Mouse (Mus musculus) midbrain, embryonic 14.5 days (tissue): ENCODE results near the gene Myo10. TPM values are rescaled to one million over a fixed set of nuclear protein-coding genes. Genes with fewer than 3 reads are reported as not detected.

Experiments used
- ATAC-seq: fragments of 200-750 bp; cut with Nextera tagmentation; 2 replicates; pipeline ENCODE4 v1.8.0; 2017; ENCODE audit warnings: moderate number of reproducible peaks, moderate library complexity; ENCODE audit not compliant: low FRiP score, low TSS enrichment
- DNase-seq: peaks from one replicate; pipeline ENCODE4 v3.0.0-alpha.2; 2015
- H3K27ac ChIP-seq: fragments of 300-500 bp; sonication (generic); replicated peaks from 2 replicates; pipeline ENCODE4 v1.5.1; 2014; ENCODE audit warnings: mild to moderate bottlenecking, low read depth, low read length, moderate library complexity
- H3K27me3 ChIP-seq: fragments of 300-500 bp; sonication (generic); 2 replicates; pipeline ENCODE4 v1.6.1; 2014; ENCODE audit warnings: low read length, control low read depth, mixed read lengths; ENCODE audit not compliant: control insufficient read depth, insufficient read depth
- H3K36me3 ChIP-seq: fragments of 300-500 bp; sonication (generic); 2 replicates; pipeline ENCODE4 v1.6.1; 2014; ENCODE audit warnings: low read length, control low read depth; ENCODE audit not compliant: control insufficient read depth, insufficient read depth
- H3K4me1 ChIP-seq: fragments of 300-500 bp; sonication (generic); 2 replicates; pipeline ENCODE4 v1.6.1; 2014; ENCODE audit warnings: mild to moderate bottlenecking, antibody characterized with exemption, low read length, control low read depth; ENCODE audit not compliant: control insufficient read depth, insufficient read depth
- H3K4me2 ChIP-seq: fragments of 300-500 bp; sonication (generic); 2 replicates; pipeline ENCODE4 v1.6.1; 2014; ENCODE audit warnings: mild to moderate bottlenecking, low read length, moderate library complexity
- H3K4me3 ChIP-seq: fragments of 300-500 bp; sonication (generic); replicated peaks from 2 replicates; pipeline ENCODE4 v1.5.1; 2014; ENCODE audit warnings: low read depth, low read length
- H3K9ac ChIP-seq: fragments of 300-500 bp; sonication (generic); replicated peaks from 2 replicates; pipeline ENCODE4 v1.6.1; 2014; ENCODE audit warnings: mild to moderate bottlenecking, low read length, moderate library complexity
- H3K9me3 ChIP-seq: fragments of 300-500 bp; sonication (generic); 2 replicates; pipeline ENCODE4 v1.6.1; 2016; ENCODE audit warnings: low read length, control low read depth, mixed read lengths; ENCODE audit not compliant: control insufficient read depth
- WGBS: fragments of 180-500 bp; shearing (Covaris S2); extraction: QIAGEN DNeasy Blood & Tissue Kit; methylation state at CpG from one replicate; pipeline ENCODE4 v1.1.7; 2014; 5-methylcytosine and 5-hydroxymethylcytosine counted together
- polyA plus RNA-seq: library from polyadenylated mRNA; unstranded; fragments of >200 nt; fragmentation: Nextera tagmentation; extraction: Ambion mirVana; gene quantifications from 2 replicates; pipeline ENCODE4 v1.2.1, GENCODE M21; 2014

The Myo10 gene
- polyA plus RNA-seq, 1 experiment from 2014 or later: 33.6 TPM

DNA sequence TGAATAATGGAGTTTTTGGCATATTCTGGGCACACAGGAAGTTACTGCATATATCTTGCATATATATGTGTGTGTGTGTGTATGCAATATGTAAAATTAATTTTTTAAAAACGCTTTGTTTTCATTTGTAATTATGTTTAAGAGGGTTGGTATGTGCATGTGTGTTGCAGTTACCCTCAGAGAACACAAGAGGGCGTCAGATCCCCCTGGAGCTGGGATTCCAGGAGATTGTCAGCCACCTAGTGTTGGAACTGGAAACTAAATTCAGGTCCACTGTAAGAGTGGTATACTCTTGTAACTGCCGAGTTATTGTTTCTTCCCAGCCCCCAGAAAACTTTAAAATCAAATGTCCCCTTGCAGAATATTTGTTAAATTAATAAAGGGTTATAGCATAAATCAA, 174.0 kb downstream of the Myo10 start:
- Histone ChIP-seq H3K27me3 (no peaks in the 10 kb centered on the region), H3K9ac (no peak overlapping the region), H3K4me1 (no peaks in the 10 kb centered on the region), H3K27ac (no peak overlapping the region), H3K36me3 (peaks cover 50% of the 10 kb centered on the region), H3K9me3 (no peaks in the 10 kb centered on the region), H3K4me3 (no peak overlapping the region), H3K4me2 (no peak overlapping the region)
- WGBS: 56% methylated on average over 3 of the region's 3 CpGs
- ATAC-seq (no peak), DNase-seq (peak; percentile 73)

- WGBS: 91% methylated on average over 8 of the region's 8 CpGs
- DNase-seq: no peak
- H3K4me2 ChIP-seq: no peak overlapping the region
- no peak overlapping the region for H3K4me3 ChIP-seq
- H3K9ac ChIP-seq: no peak overlapping the region
- no peaks in the 10 kb centered on the region for H3K4me1 ChIP-seq
- no peak overlapping the region for H3K27ac ChIP-seq
- H3K36me3 ChIP-seq: peaks cover 59% of the 10 kb centered on the region
- H3K9me3 ChIP-seq: no peaks in the 10 kb centered on the region
- no peaks in the 10 kb centered on the region for H3K27me3 ChIP-seq
- ATAC-seq: no peak
Observed at GRCm38 (mm10) chr15:25797179-25797578, 174.9 kb downstream of the Myo10 start.

GRCm38 (mm10) chr15:25797888-25798287, 175.6 kb downstream of the Myo10 start:
- H3K27me3 ChIP-seq: no peaks in the 10 kb centered on the region
- H3K9ac ChIP-seq: no peak overlapping the region
- peaks cover 62% of the 10 kb centered on the region for H3K36me3 ChIP-seq
- no peak overlapping the region for H3K4me2 ChIP-seq
- no peaks in the 10 kb centered on the region for H3K9me3 ChIP-seq
- no peak overlapping the region for H3K27ac ChIP-seq
- H3K4me3 ChIP-seq: no peak overlapping the region
- no peaks in the 10 kb centered on the region for H3K4me1 ChIP-seq
- DNase-seq: no peak
- ATAC-seq: no peak
- 97% methylated on average over 1 of the region's 1 CpGs for WGBS

DNA sequence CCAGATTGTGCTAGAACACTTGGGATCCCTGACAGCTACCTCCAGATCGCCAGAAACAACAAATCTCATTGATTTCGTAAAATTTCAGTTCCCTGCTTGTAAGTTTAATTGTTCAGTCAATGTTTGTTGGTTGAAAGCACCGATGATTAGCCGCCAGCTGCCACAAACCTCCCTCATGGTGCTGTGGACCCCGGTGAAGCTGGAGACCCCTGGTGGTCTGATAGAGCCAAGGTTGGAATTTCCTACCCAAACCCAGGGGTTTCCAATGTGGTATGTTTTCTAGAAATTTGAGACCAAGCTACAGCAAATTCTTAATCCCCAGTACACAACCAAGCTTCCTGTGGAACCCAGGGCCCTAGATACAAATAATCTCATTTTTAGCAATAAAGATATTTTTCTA, 179.4 kb downstream of the Myo10 start:
- H3K4me3 ChIP-seq: no peak overlapping the region
- H3K4me1 ChIP-seq: no peaks in the 10 kb centered on the region
- H3K27me3 ChIP-seq: no peaks in the 10 kb centered on the region
- DNase-seq: peak; percentile 47
- H3K36me3 ChIP-seq: peaks cover 54% of the 10 kb centered on the region
- ATAC-seq: no peak
- no peak overlapping the region for H3K4me2 ChIP-seq
- H3K9me3 ChIP-seq: no peaks in the 10 kb centered on the region
- 90% methylated on average over 5 of the region's 5 CpGs for WGBS
- H3K9ac ChIP-seq: no peak overlapping the region
- H3K27ac ChIP-seq: no peak overlapping the region

DNA sequence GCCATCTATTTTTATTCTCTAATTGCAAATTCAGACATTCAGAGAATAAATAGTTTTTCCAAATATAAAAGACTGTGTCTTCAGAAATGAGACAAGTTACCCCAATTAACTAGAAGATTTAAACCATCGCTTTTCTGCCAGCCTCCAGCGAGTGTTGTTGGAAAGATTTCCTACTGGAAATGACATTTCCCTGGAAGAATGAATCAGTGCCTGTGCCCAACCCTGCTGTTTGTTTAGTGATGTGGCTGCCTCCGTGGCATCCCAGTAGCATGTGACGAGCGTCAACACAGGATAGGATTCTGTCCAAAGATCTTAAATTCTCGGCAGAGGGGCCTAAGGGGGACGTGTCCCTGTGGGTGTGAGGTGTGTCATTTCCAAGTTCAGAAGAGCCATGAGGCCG, 179.9 kb downstream of the Myo10 start:
- H3K4me3 ChIP-seq: no peak overlapping the region
- no peak overlapping the region for H3K9ac ChIP-seq
- ATAC-seq (no peak), DNase-seq (no peak)
- H3K36me3 ChIP-seq: peaks cover 58% of the 10 kb centered on the region
- H3K27ac ChIP-seq: no peak overlapping the region
- H3K9me3 ChIP-seq: no peaks in the 10 kb centered on the region
- no peak overlapping the region for H3K4me2 ChIP-seq
- H3K27me3 ChIP-seq: no peaks in the 10 kb centered on the region
- 92% methylated on average over 8 of the region's 8 CpGs for WGBS
- no peaks in the 10 kb centered on the region for H3K4me1 ChIP-seq

DNA sequence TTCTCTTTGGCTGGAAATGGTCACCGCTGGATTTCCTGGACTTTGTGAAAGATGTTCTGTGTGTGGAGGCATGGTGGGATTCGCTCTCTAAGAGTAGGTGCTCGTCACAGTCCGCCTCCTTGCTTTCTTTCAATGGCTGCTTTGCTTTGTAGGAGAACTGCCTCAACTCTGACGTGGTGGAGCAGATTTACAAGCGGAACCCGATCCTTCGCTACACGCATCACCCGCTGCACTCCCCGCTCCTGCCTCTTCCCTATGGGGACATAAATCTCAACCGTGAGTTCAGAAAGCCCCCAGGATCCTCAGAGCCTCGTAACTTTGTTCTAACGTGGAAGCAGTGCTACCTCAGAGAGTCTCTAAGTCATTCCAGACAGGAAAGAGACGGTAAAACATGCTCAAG, 180.8 kb downstream of the Myo10 start:
- Histone ChIP-seq H3K9me3 (no peaks in the 10 kb centered on the region), H3K9ac (no peak overlapping the region), H3K4me1 (no peaks in the 10 kb centered on the region), H3K4me3 (no peak overlapping the region), H3K4me2 (no peak overlapping the region), H3K27ac (no peak overlapping the region), H3K27me3 (no peaks in the 10 kb centered on the region), H3K36me3 (peaks cover 67% of the 10 kb centered on the region)
- DNase-seq (no peak), ATAC-seq (no peak)
- 88% methylated on average over 15 of the region's 15 CpGs for WGBS

GRCm38 (mm10) chr15:25805336-25806110, 183.2 kb downstream of the Myo10 start:
- DNase-seq: peak; percentile 79
- H3K36me3 ChIP-seq: peaks cover 76% of the 10 kb centered on the region
- 88% methylated on average over 21 of the region's 21 CpGs for WGBS
- peak; percentile 55; the same call in 1 of the 2 replicates for ATAC-seq
- H3K27me3 ChIP-seq: no peaks in the 10 kb centered on the region
- no peaks in the 10 kb centered on the region for H3K4me1 ChIP-seq
- H3K4me2 ChIP-seq: no peak overlapping the region
- no peaks in the 10 kb centered on the region for H3K9me3 ChIP-seq
- no peak overlapping the region for H3K27ac ChIP-seq
- no peak overlapping the region for H3K4me3 ChIP-seq
- H3K9ac ChIP-seq: no peak overlapping the region

DNA sequence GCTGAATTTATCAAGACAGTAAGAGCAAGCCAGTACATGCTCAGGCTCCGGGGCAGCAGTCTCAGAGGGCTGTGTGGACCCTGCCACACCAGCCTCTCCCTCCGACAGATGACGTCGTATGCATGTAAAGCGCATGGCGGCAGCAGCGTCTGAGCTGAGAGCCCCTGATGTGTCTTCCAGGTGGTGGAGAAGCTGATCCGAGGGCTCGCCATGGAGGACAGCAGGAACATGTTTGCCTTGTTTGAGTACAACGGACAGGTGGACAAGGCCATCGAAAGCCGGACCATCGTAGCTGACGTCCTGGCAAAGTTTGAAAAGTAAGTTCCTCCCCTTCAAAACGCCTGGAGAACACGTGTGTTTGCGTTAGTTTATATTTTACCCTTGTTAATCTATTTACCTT, 184.0 kb downstream of the Myo10 start:
- Histone ChIP-seq H3K9ac (no peak overlapping the region), H3K4me2 (no peak overlapping the region), H3K27ac (no peak overlapping the region), H3K4me1 (no peaks in the 10 kb centered on the region), H3K9me3 (no peaks in the 10 kb centered on the region), H3K36me3 (peaks cover 75% of the 10 kb centered on the region), H3K27me3 (no peaks in the 10 kb centered on the region), H3K4me3 (no peak overlapping the region)
- WGBS: 94% methylated on average over 17 of the region's 17 CpGs
- ATAC-seq (no peak), DNase-seq (no peak)

DNA sequence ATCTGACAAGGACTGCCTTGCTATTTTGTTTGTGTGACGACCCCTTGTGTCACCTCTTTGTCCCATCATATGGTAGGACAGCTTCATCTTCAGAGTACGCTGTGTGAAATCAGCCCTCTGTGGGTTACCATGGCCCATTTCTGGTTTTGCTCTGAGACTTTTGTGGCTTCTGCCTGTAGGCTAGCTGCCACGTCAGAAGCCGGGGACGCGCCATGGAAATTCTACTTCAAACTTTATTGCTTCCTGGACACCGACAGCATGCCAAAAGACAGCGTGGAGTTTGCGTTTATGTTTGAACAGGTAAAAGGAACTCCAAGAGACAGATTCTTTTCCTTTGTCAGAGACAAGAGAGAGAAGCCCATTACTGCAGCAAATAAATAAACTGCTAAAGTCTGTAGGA, 184.6 kb downstream of the Myo10 start:
- 96% methylated on average over 9 of the region's 9 CpGs for WGBS
- no peaks in the 10 kb centered on the region for H3K27me3 ChIP-seq
- H3K9me3 ChIP-seq: no peaks in the 10 kb centered on the region
- no peak overlapping the region for H3K9ac ChIP-seq
- ATAC-seq: no peak
- H3K27ac ChIP-seq: no peak overlapping the region
- no peak overlapping the region for H3K4me2 ChIP-seq
- H3K4me1 ChIP-seq: no peaks in the 10 kb centered on the region
- DNase-seq: no peak
- H3K4me3 ChIP-seq: no peak overlapping the region
- peaks cover 75% of the 10 kb centered on the region for H3K36me3 ChIP-seq
